In genomic region chr7:140035456-140035855, GRCm38 (mm10) we compare ENCODE assay signal across 8 mouse cellular contexts. TPM values are rescaled to one million over a fixed set of nuclear protein-coding genes. Genes with fewer than 3 reads are reported as not detected.
DNase-seq lines count a peak whose midpoint lies in the region; ATAC-seq and TF ChIP-seq lines count a peak whose summit lies in the region.

No protein-coding gene starts in this region.

- peaks cover 23% of the 10 kb centered on the region for H3K4me1 ChIP-seq in heart, embryonic 13.5 days
- peaks cover 0 to 5% of the 10 kb centered on the region in 2 experiments; a peak in 1 of 4 replicates for H3K4me1 ChIP-seq in ES-E14 (ENCODE audit: control insufficient read depth in 2 of 2, insufficient read depth in 2 of 2, low read length in 2 of 2, poor library complexity in 1 of 2)
- H3K4me1 ChIP-seq in heart, embryonic 16.5 days (ENCODE audit: control insufficient read depth, insufficient read depth, low read length) = peaks cover 16% of the 10 kb centered on the region

- peak overlapping the region; percentile 90 for H3K27ac ChIP-seq in heart, embryonic 13.5 days (replicated peaks)
- H3K27ac ChIP-seq in ES-E14 (ENCODE audit: insufficient read depth, low read depth, low read length, poor library complexity, severe bottlenecking) (no peak overlapping the region; the same call in 1 of the 2 replicates), macrophage (peak overlapping the region; percentile 61)
- H3K27ac ChIP-seq in heart, embryonic 16.5 days (ENCODE audit: low read length) = peak overlapping the region; percentile 85

- no peak for ATAC-seq in heart, embryonic 13.5 days (ENCODE audit: extremely low read depth, insufficient number of reproducible peaks, low FRiP score, low TSS enrichment)
- no peak for ATAC-seq in heart, embryonic 16.5 days (replicated peaks; ENCODE audit: extremely low read depth, insufficient read depth, low FRiP score)

- peak overlapping the region; percentile 94 for H3K9ac ChIP-seq in heart, embryonic 13.5 days
- peak overlapping the region; percentile 93 for H3K9ac ChIP-seq in ES-E14 (ENCODE audit: insufficient read depth, low read depth, low read length, poor library complexity, severe bottlenecking)
- H3K9ac ChIP-seq in heart, embryonic 16.5 days (ENCODE audit: low read length) = peak overlapping the region; percentile 93

- in situ Hi-C loops in ES-E14 (cut with MboI; ENCODE audit: low sequenced_read_pairs in 2 of 2, unreplicated experiment in 2 of 2) = no loop called here

- DNase-seq in heart, postnatal 25 days (ENCODE audit: low spot score) = no peak
- no peak for DNase-seq in ES-E14 (ENCODE audit: low read depth, low spot score)
- no peak for DNase-seq in thymus, postnatal 25 days
- no peak for DNase-seq in spleen, postnatal 14 days (ENCODE audit: low spot score in 2 of 2)
- no peak for DNase-seq in cerebellum, adult 11-12 months

- H3K36me3 ChIP-seq in heart, embryonic 13.5 days = peaks cover 45% of the 10 kb centered on the region
- H3K36me3 ChIP-seq in ES-E14 (ENCODE audit: control insufficient read depth, insufficient read depth, low read length, poor library complexity, severe bottlenecking) (peaks cover 27% of the 10 kb centered on the region), macrophage (ENCODE audit: inconsistent target) (peaks cover 38% of the 10 kb centered on the region)
- peaks cover 24% of the 10 kb centered on the region for H3K36me3 ChIP-seq in heart, embryonic 16.5 days (ENCODE audit: control insufficient read depth, insufficient read depth)

- H3K9me3 ChIP-seq in heart, embryonic 13.5 days = no peaks in the 10 kb centered on the region
- H3K9me3 ChIP-seq in ES-E14 (ENCODE audit: control insufficient read depth, insufficient read depth, low read depth, low read length) = no peaks in the 10 kb centered on the region
- H3K9me3 ChIP-seq in heart, embryonic 16.5 days (replicated peaks; ENCODE audit: control insufficient read depth, low read length) = no peaks in the 10 kb centered on the region

- peak overlapping the region; percentile 68 for H3K4me3 ChIP-seq in heart, embryonic 13.5 days
- peak overlapping the region; percentile 89 to 95 for H3K4me3 ChIP-seq in ES-E14 (ENCODE audit: insufficient read depth in 1 of 2, low read depth in 1 of 2, low read length in 2 of 2, poor library complexity in 1 of 2, severe bottlenecking in 1 of 2)
- peak overlapping the region; percentile 87 for H3K4me3 ChIP-seq in heart, embryonic 16.5 days (ENCODE audit: low read length)
- peak overlapping the region; percentile 88 for H3K4me3 ChIP-seq in macrophage (ENCODE audit: inconsistent target)

- H3K27me3 ChIP-seq in heart, embryonic 13.5 days (replicated peaks) = no peaks in the 10 kb centered on the region
- no peaks in the 10 kb centered on the region for H3K27me3 ChIP-seq in heart, embryonic 16.5 days (ENCODE audit: control insufficient read depth, insufficient read depth, low read length)

- H3K4me2 ChIP-seq in heart, embryonic 13.5 days = peak overlapping the region; percentile 83
- peak overlapping the region; percentile 91 for H3K4me2 ChIP-seq in heart, embryonic 16.5 days (ENCODE audit: low read depth, low read length)

- WGBS in heart, embryonic 13.5 days = 18% methylated on average over 7 of the region's 7 CpGs
- 23% methylated on average over 7 of the region's 7 CpGs for whole genome bisulfite sequencing in heart, embryonic 16.5 days
- 14% methylated on average over 7 of the region's 7 CpGs for WGBS in macrophage (ENCODE audit: missing documents)

- intact Hi-C loops in heart, postnatal 25 days (cut with DNase I) = loop anchor here (5.0 to 10.0 kb wide), 2 partner anchors 79 to 102 kb away; partner anchors contain the start of genes Echs1, Mtg1 and Paox

- H3K79me2 ChIP-seq in macrophage (ENCODE audit: inconsistent target) = peaks cover 29% of the 10 kb centered on the region

TF ChIP-seq in ES-E14, 5 proteins besides CTCF, POLR2A, EP300 and RAD21:
- TF ChIP-seq ZC3H11A (IDR thresholded peaks at IDR 0.05; ENCODE audit: borderline replicate concordance, low read depth, low read length) = no peak
- TF ChIP-seq MAFK (IDR thresholded peaks at IDR 0.05; ENCODE audit: insufficient read depth, low read depth, low read length) = no peak
- no peak for TF ChIP-seq CHD2 (IDR thresholded peaks at IDR 0.05; ENCODE audit: low read depth, low read length)
- TF ChIP-seq HCFC1 (IDR thresholded peaks at IDR 0.05; ENCODE audit: borderline replicate concordance, insufficient read depth, low read length) = no peak
- TF ChIP-seq ZNF384 (IDR thresholded peaks at IDR 0.05; ENCODE audit: low read depth, low read length) = no peak

RNA-seq across cellular contexts. Expression of gene Zfp511, which starts 0.7 kb away (rescaled TPM):
- 27.7 and 33.6 TPM in 2 replicates for polyA plus RNA-seq in heart, embryonic 13.5 days (2015; fragmentation: Nextera tagmentation; extraction: Ambion mirVana)
- 10 to 100 TPM; 10.9 to 11.2 TPM for total RNA-seq in heart, postnatal 25 days (2021)
- total RNA-seq in ES-E14 (2012; rRNA removed) = 27.1 and 29.6 TPM in 2 replicates
- polyA plus RNA-seq in heart, embryonic 16.5 days (2015; fragmentation: Nextera tagmentation; extraction: Ambion mirVana) = 32.1 and 36.5 TPM in 2 replicates
- 10 to 100 TPM; 12.0 to 45.5 (median 27.2) TPM for total RNA-seq in macrophage (2018; cell fraction: chromatin; rRNA removed)
- total RNA-seq in macrophage (2018; cell fraction: cytosol; rRNA removed) = 10 to 100 TPM in 25 of 26 experiments, 1 to 10 TPM in 1; 9.9 to 19.4 (median 14.2) TPM
- total RNA-seq in macrophage (2018; cell fraction: nucleus; rRNA removed) = 10 to 100 TPM in 25 of 26 experiments, 1 to 10 TPM in 1; 7.9 to 49.5 (median 21.9) TPM
- 11.9 to 14.7 TPM (median 14.1 TPM) in 3 replicates for polyA plus RNA-seq in macrophage (2018)

RNA-seq across cellular contexts. Expression of gene Tubgcp2, which starts 1.0 kb away (rescaled TPM):
- 36.4 and 37.0 TPM in 2 replicates for polyA plus RNA-seq in heart, embryonic 13.5 days (2015; fragmentation: Nextera tagmentation; extraction: Ambion mirVana)
- total RNA-seq in heart, postnatal 25 days (2021) = 10 to 100 TPM; 25.4 to 27.2 TPM
- total RNA-seq in ES-E14 (2012; rRNA removed) = 28.1 and 29.0 TPM in 2 replicates
- polyA plus RNA-seq in heart, embryonic 16.5 days (2015; fragmentation: Nextera tagmentation; extraction: Ambion mirVana) = 34.6 and 39.9 TPM in 2 replicates
- 10 to 100 TPM; 11.1 to 38.0 (median 25.2) TPM for total RNA-seq in macrophage (2018; cell fraction: chromatin; rRNA removed)
- 10 to 100 TPM; 12.3 to 18.7 (median 14.6) TPM for total RNA-seq in macrophage (2018; cell fraction: cytosol; rRNA removed)
- 10 to 100 TPM in 24 of 26 experiments, 1 to 10 TPM in 2; 9.0 to 45.0 (median 18.9) TPM for total RNA-seq in macrophage (2018; cell fraction: nucleus; rRNA removed)
- polyA plus RNA-seq in macrophage (2018) = 12.5 to 29.2 TPM (median 21.1 TPM) in 3 replicates

RNA-seq across cellular contexts. Expression of gene Msx3, which starts 13.4 kb away (rescaled TPM):
- not detected in 2 replicates for polyA plus RNA-seq in heart, embryonic 13.5 days (2015; fragmentation: Nextera tagmentation; extraction: Ambion mirVana)
- not detected for total RNA-seq in heart, postnatal 25 days (2021)
- 0.16 and 0.27 TPM in 2 replicates for total RNA-seq in ES-E14 (2012; rRNA removed)
- polyA plus RNA-seq in heart, embryonic 16.5 days (2015; fragmentation: Nextera tagmentation; extraction: Ambion mirVana) = not detected in 2 replicates
- total RNA-seq in macrophage (2018; cell fraction: chromatin; rRNA removed) = not detected
- total RNA-seq in macrophage (2018; cell fraction: cytosol; rRNA removed) = not detected
- total RNA-seq in macrophage (2018; cell fraction: nucleus; rRNA removed) = not detected
- not detected in 3 replicates for polyA plus RNA-seq in macrophage (2018)

RNA-seq across cellular contexts. Expression of gene Adam8, which starts 43.1 kb away (rescaled TPM):
- polyA plus RNA-seq in heart, embryonic 13.5 days (2015; fragmentation: Nextera tagmentation; extraction: Ambion mirVana) = 0.83 and 1.0 TPM in 2 replicates
- under 1 TPM; 0.20 to 0.73 TPM for total RNA-seq in heart, postnatal 25 days (2021)
- total RNA-seq in ES-E14 (2012; rRNA removed) = 7.6 and 8.3 TPM in 2 replicates
- 1.7 and 2.8 TPM in 2 replicates for polyA plus RNA-seq in heart, embryonic 16.5 days (2015; fragmentation: Nextera tagmentation; extraction: Ambion mirVana)
- total RNA-seq in macrophage (2018; cell fraction: chromatin; rRNA removed) = 1,000 to 10,000 TPM in 7 of 26 experiments, 100 to 1,000 TPM in 19; 146 to 1,912 (median 371) TPM
- total RNA-seq in macrophage (2018; cell fraction: cytosol; rRNA removed) = 100 to 1,000 TPM in 23 of 26 experiments, 10 to 100 TPM in 3; 96.7 to 475 (median 196) TPM
- total RNA-seq in macrophage (2018; cell fraction: nucleus; rRNA removed) = 1,000 to 10,000 TPM in 1 of 26 experiments, 100 to 1,000 TPM in 25; 153 to 2,204 (median 378) TPM
- polyA plus RNA-seq in macrophage (2018) = 169 to 1,404 TPM (median 407 TPM) in 3 replicates

RNA-seq across cellular contexts. Expression of gene Caly, which starts 46.9 kb away (rescaled TPM):
- polyA plus RNA-seq in heart, embryonic 13.5 days (2015; fragmentation: Nextera tagmentation; extraction: Ambion mirVana) = 0.25 and 0.66 TPM in 2 replicates
- total RNA-seq in heart, postnatal 25 days (2021) = not detected
- total RNA-seq in ES-E14 (2012; rRNA removed) = 0.26 TPM in 1 of 2 replicates, not detected in the other
- 0.47 and 0.66 TPM in 2 replicates for polyA plus RNA-seq in heart, embryonic 16.5 days (2015; fragmentation: Nextera tagmentation; extraction: Ambion mirVana)
- total RNA-seq in macrophage (2018; cell fraction: chromatin; rRNA removed) = not detected
- total RNA-seq in macrophage (2018; cell fraction: cytosol; rRNA removed) = not detected
- total RNA-seq in macrophage (2018; cell fraction: nucleus; rRNA removed) = not detected
- not detected in 3 replicates for polyA plus RNA-seq in macrophage (2018)
